Mouse (Mus musculus) monocyte, adult 2 months (primary cell): ENCODE data around the gene Rasgrf2.
"Not testable (repeated sequence)": the region's sequence is repeated elsewhere in the genome, so short reads cannot be mapped to it uniquely, and the experiment has no call there.

Experiments
- DNase-seq, 2 experiments: peaks; one replicate each; pipeline ENCODE4 v3.0.0; 2022; ENCODE audit warnings: low spot score in 2 of 2, low read depth in 1 of 2

The Rasgrf2 gene

DNA sequence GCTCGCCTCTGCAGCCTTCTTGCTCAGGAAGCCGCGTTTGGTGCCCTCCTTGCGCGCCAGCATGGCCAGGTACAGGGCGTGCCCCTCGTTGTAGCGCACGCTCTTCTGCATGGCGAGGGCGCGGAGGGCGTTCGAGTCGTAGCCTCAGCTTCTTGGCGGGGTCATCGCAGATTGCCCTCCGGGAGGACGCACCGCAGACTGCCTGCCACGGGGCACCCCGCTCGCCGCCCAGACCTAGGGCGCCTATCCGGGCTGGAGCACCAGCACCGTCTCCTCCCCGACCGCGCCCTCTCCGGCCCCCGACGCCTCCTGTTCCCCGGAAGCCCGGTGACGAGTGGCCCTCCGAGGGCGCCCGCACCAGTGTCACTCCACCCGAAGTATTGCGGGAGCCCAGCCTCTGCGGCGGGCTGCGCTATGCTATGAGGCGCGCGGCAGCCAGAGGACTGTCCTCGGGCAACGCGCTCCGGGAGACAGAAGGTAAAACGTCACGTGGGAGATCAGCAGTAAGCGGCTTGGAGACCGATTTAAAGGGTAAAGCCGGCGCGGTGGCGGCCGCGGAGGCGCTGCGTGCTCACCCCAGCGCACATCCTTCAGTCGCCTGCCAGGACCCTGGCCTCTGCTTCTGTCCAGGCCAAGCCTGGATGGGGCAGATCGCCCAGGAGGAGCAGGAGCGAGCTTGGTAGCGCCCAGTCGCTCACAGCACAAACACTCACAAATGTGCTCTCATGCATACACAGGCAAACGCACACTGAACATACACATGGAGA lies at the start of gene Rasgrf2:
TSS of gene Rasgrf2 (minus strand) at position 273 of the 767 bp plus-strand sequence.
- no peak for DNase-seq

DNA sequence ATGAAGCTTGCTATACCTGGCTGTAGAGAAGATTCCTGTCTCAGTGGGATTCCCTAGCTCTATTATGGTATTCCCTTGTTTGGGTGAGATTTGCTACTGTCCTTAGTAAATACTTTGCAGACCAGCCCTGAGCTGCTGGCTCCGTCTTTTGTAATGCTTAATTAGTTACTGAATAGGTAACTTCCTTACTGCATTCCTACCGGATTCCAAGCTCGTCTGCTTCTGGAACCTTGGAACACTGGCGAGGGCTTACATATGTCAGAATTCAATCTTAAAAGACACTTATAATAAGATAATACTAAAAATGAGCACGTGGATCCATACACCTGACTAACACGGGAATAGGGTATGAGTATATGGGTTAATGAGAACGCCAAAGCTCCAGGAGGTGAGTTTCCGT lies 41.2 kb upstream of the Rasgrf2 start:
- not testable (repeated sequence) for DNase-seq

GRCm38 (mm10) chr13:92150551-92150950 lies 19.1 kb upstream of the Rasgrf2 start:
- DNase-seq: no peak

DNA sequence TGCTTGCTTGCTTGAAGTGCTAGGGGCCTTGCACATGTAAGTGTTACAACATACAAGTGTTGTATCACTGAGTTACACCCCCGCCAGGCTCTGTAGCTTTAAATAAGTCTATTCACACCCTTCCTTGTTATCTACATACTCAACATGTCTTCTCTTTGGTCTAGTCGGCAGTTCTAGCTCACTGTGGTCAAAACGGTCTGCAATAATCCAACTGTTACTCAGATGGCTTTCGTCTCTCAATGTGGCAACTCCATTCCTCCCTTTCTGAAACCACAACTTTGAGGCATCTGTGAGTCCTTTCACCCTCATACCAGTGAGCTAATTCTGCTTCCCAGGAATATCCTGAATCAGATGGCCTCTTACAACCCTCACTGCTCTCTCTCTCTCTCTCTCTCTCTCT lies 17.4 kb upstream of the Rasgrf2 start:
- DNase-seq: no peak

DNA sequence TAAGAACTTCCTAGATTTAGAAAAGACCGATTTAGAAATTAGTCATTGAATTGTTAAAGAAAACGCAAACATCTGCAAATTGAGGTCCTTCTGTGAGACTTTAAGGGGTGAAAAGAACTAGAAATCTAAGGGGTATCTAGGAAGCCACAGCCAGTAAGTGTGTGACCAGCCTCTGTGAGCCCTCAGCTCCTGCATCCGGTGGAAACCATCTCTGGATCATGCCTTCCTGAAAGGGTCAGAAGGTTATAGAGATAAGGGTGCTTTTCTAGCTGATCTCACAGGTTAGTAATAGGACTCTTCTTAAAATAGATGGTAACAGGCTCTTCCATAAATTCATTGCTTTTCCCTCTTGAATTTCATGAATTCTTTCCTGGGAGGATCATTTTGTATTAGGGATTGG lies 3.3 kb upstream of the Rasgrf2 start:
- DNase-seq: no peak

DNA sequence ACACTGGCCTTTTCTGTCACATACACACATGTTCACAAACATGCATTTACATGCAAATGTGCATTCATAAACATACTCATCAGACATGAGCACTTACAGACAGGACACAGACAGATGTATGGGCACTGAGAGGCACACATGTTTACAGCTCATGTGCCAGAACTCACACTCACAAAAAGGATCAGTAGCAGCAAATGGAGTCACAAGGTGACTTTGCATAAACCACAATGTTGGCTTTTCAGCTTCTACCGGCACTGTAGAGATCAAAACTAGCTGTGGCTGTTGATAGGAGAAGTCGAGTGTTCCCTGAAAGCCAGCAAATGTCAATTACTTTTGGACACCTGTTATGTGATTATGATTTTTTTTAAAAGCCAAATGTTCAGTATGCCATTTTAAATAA lies 1.1 kb upstream of the Rasgrf2 start:
- no peak for DNase-seq

GRCm38 (mm10) chr13:92130994-92131383 lies 467 bp downstream of the Rasgrf2 start:
- DNase-seq: no peak

- DNase-seq: no peak
These were observed 1.6 kb downstream of the Rasgrf2 start for GRCm38 (mm10) chr13:92129877-92130276.

DNA sequence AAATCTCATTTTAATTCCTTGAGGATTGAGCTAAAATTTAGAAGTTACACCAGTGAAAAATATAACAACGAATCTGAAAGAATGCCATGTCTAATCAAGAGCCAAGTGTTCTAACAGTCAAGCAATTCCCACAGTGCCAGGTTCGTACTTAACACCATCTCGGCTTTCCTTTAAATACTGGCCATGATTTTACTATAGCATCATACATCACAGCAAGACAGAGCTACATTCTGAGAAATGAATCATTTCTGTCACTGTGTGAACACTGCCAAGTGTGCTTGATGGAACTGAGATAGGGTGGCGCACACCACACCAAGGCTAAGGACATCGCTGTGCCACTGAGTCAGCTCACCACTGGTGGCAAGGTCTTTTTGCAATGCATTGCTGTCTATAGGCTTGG lies 5.6 kb downstream of the Rasgrf2 start:
- DNase-seq: no peak

DNA sequence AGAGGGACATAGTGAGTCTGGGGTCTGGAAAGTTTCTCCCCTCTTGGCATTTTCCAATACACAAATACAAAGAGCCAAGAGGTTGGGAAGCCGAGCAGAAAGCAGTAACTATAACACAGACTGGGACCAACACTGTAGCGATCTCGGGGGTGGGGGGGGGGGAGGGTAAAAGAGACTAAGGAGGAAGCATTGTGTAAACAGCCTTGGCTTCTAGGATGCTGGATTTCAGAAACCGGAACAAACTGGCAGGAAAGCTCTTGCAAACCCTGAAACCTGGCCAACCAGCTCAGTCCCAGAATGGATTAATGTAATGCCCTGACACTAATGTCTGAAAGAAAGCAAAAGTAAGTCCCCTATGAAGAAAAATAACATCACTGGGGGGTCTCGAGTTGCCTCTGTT lies 11.8 kb downstream of the Rasgrf2 start:
- DNase-seq: no peak

GRCm38 (mm10) chr13:92114076-92114475 lies 17.4 kb downstream of the Rasgrf2 start:
- DNase-seq: no peak

DNA sequence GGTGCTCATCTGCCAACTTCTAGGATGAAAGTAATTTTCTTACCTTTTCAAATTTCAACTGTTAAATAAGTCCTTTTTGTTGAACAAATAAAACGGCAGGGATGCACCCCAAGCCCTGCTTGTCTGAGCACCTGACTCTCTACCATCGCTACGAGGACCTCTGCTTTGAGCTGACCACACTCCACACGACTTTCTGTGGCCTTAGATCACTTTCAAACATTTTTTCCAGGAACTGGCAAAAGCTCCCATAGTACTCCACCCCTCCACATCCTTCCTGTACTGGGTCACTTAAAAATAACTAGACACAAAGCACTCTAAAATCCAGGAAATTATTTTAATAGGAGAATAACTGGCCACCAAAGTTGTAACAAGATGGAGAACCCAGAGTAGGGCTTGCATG lies 23.2 kb downstream of the Rasgrf2 start:
- DNase-seq: no peak

GRCm38 (mm10) chr13:92104259-92104658 lies 27.2 kb downstream of the Rasgrf2 start:
- no peak for DNase-seq

DNA sequence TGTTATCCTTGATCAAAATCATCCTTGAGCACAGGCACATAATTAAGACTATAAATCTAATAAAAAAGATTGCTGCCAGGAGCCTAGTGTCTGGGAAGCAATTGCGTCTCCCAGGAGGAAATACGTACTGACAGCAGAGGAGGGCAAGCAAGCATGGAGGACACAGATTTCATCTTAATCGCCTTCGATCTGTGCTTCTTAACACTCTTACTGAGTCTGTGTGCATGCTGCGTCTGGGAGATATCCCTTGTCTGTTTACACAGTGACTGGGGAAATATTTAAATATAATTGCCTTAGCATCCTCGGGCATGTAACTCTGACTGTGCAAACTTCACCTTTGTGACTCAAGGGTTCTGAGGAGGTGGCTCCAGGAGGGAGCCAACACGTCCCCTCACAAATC lies 33.0 kb downstream of the Rasgrf2 start:
- DNase-seq: no peak

DNA sequence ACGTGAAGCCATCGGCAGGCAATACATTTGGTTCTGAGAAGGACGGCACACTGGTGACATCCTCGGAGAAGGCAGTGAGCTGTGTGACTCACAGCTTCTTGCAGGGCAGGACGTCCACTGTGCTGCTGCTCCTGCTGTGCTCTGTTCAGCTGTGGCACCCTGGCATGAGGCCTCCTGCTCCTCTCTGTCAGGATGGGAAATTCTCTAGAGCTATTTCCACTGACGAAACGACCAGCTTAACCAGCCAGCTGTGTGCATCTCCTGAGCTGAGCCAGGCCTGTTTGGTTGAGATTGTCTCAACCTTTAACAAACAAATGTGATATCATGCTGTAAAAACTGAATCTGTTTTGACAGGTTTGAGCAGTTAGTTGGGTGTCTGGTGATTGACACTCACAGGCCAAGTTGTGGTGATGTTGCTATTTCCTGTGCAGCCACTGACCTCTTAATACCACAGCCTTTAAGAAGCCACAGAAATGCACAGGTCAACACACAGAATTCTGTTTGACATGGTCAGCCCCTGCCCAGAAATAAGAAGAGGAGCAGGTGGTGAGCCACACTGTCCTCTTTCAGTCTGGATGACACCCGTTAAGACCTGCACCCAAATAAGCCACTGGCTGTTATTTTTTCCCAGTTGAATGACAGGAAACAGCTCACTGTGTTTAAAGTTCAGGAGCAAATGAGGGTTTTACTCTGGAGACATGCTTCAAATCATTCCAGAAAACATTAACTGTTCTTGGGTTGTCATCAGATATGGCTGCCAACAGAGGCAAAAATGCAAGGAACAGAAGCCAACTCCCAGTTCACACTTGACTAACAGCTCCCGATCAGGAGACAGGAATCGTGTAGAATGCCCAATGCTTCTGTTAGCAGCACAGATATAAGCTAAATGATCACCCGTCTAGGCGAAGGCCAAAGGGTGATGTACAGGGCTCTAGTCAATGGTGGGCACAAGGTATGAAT lies 36.0 kb downstream of the Rasgrf2 start:
- no peak for DNase-seq

DNA sequence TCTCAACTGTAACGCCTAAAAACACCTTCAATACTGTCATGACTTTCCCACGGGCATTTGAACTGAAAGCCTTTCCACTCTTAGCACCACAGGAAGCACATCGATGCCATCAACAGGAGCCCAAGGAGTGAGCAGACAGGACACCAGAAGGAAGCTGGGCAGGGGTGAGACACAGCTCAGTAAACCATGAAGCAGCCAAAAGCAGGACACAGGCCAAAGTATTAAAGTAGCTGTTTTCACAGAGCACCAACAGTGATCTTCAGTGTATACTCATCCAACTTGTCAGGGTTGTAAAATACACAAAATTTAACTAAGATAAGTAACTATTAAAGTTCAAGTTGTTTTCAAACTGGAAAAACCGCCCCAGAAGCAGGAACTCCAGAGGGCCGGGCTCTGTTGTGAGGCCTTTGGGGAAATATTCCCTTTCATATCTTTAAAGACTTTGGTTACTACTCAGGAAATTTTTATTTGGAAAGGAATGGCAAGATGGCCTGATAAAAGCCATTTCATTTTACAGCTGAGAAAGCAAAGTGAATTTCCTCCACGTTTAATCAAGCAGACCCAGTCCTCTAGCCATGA lies 37.7 kb downstream of the Rasgrf2 start:
- DNase-seq: no peak

GRCm38 (mm10) chr13:92073111-92073510 lies 58.3 kb downstream of the Rasgrf2 start:
- DNase-seq: no peak

- no peak for DNase-seq
These were observed 62.8 kb downstream of the Rasgrf2 start for GRCm38 (mm10) chr13:92068651-92069050.

DNA sequence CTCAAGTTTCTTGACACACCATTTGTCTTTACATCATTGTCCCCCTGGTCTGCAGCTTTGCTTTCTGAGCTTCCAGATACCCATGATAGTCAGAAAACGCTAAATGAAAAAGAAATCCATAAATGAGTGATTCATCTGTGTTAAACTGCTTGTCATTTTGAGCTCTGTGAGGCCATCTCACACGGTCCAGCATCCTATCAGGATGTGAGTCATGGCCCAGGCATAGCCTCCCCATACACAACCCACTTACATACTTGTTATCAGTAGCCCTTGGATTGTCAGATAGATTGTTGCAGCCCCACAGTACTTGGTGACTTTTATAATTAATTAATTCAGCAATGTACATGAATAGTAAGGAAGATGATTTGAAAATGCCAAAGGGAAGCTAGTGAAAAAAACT lies 63.6 kb downstream of the Rasgrf2 start:
- DNase-seq: no peak

- no peak for DNase-seq
These were observed 77.7 kb downstream of the Rasgrf2 start for GRCm38 (mm10) chr13:92053748-92054147.

DNA sequence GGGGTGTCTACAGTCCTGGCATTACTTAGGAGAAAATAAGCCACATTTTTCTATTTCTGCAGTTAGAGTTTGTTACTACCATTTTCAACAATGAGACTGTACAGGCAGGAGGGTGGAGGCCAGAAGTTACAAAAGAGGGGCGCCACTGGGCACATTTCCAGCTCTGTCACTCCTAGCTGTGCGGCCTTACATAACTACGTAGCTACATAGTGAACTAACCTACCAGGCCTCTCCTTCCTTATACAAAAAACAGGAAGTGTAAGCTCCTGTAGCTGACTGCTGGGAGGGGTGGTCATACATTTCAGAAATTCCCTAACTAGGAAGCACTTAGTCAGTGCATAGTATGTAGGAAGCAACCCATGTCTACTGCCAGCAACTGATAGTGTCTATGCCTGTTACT lies 78.5 kb downstream of the Rasgrf2 start:
- no peak for DNase-seq

GRCm38 (mm10) chr13:92051216-92051615 lies 80.2 kb downstream of the Rasgrf2 start:
- DNase-seq: no peak
